Mouse (Mus musculus) megakaryocyte, embryonic 14.5 days (primary cell): ENCODE measurements around the gene Maco1. TPM values are rescaled to one million over a fixed set of nuclear protein-coding genes. Genes with fewer than 3 reads are reported as not detected.

ENCODE experiments used
- H3K27me3 ChIP-seq: replicated peaks from 2 replicates; pipeline ENCODE3; 2012; ENCODE audit warnings: inconsistent platforms
- H3K36me3 ChIP-seq: replicated peaks from 2 replicates; pipeline ENCODE3; 2012; ENCODE audit warnings: low read length, inconsistent platforms, mixed read lengths
- H3K4me1 ChIP-seq: 2 replicates; pipeline ENCODE4 v1.6.1; 2012; ENCODE audit warnings: inconsistent platforms
- H3K4me3 ChIP-seq: replicated peaks from 2 replicates; pipeline ENCODE3; 2012; ENCODE audit warnings: moderate library complexity, mild to moderate bottlenecking, inconsistent platforms
- H3K9me3 ChIP-seq: 2 replicates; pipeline ENCODE4 v1.6.1; 2012; ENCODE audit warnings: inconsistent platforms
- FLI1 ChIP-seq: IDR thresholded peaks from 2 replicates; pipeline ENCODE4 v1.6.1; 2012; ENCODE audit warnings: low read length, inconsistent platforms, mixed read lengths
- GATA1 ChIP-seq: IDR thresholded peaks from 3 replicates; pipeline ENCODE4 v1.6.1; 2012; ENCODE audit warnings: mixed read lengths, low read length, inconsistent platforms, borderline replicate concordance
- polyA plus RNA-seq: library from polyadenylated mRNA; stranded (reverse); fragments of >175 nt; gene quantifications from 2 replicates; pipeline ENCODE4 v1.2.3, GENCODE M21; 2012; ENCODE audit warnings: low replicate concordance; ENCODE audit not compliant: insufficient read depth

The Maco1 gene
- polyA plus RNA-seq, 1 experiment = 6.0 TPM

DNA sequence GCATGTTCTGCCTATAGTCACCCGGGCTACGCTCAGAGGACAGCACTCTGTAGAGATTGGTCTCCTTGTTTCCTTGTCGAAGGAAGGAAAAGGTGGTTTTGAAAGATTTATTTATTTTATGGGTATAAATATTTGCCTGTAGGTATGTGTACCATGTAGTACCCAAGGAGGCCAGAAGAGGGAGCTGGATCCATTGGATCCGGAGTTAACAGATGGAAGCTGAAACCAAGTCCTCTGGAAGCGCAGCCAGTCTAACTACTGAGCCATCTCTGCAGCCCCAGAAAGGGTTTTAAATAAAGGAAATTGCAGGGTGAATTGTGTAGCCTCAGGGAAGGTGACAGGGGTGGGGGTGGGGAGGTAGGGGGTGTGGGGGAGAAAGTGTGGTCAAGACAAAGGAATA, 68.4 kb downstream of the Maco1 start:
- TF ChIP-seq FLI1 = no peak
- no peak for TF ChIP-seq GATA1
- peaks cover 46% of the 10 kb centered on the region for H3K4me1 ChIP-seq
- no peaks in the 10 kb centered on the region for H3K36me3 ChIP-seq
- no peak overlapping the region for H3K4me3 ChIP-seq
- peaks cover 6% of the 10 kb centered on the region; the same call in 1 of the 2 replicates for H3K9me3 ChIP-seq
- H3K27me3 ChIP-seq = peaks cover 37% of the 10 kb centered on the region

DNA sequence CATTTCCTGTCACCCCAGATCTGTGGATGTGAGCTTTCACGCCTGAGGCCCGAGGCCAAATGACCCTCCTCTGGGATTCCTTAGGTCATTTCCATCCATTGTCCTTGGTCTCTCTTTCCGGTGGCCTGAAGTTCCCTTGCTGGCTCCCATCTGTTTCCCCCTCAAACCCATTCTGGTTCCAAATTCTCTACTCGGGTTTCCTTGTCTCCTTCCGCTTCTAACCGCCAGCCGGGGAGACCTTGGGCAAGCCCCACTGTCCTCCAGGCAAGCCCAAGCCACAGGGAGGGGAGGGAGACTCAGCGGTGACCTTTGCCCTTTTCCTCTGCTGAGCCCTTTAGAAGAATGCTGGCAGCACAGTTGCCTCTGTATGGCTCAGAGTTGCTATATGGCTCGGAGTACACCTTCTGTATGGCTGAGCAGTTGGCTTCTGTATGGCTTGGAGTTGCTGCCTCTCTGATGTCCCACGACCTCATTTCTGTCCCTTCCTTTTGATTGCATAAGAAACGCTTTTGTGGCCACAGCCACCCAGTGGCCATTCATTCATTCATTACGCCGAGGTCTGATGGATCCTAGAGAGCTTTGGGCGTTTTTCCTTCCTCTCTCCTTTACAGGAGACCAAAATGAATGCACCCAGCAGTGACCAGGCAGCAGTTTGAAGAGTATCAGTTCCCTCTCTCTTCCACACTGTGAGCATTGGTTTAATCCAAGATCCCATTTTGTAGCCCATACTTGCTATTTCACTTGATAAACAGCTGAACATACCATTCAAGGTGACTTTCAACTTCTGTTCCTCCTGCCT, 73.8 kb downstream of the Maco1 start:
- Histone ChIP-seq H3K4me3 (peak overlapping the region; percentile 44), H3K4me1 (peaks cover 58% of the 10 kb centered on the region), H3K36me3 (no peaks in the 10 kb centered on the region), H3K27me3 (peaks cover 20% of the 10 kb centered on the region), H3K9me3 (no peaks in the 10 kb centered on the region)
- TF ChIP-seq FLI1 (no peak), GATA1 (no peak)

DNA sequence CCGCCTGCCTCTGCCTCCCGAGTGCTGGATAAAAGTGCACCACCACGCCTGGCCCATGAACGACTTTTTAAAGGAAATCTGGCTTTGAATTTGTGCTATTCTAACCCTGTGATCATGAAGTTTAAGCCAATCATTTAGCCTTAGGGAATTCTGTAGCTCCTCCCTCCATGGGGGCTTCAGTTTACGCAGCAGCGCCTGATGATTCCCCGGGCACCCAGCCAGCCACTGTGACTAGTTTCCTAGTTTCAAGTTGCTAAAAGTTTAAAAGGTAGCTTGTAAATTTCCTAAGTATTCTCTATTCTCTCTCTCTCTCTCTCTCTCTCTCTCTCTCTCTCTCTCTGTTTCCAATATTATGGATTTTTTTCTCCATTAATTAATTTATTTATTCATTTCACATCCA, 76.9 kb downstream of the Maco1 start:
- Histone ChIP-seq H3K9me3 (no peaks in the 10 kb centered on the region), H3K4me1 (peaks cover 74% of the 10 kb centered on the region), H3K4me3 (no peak overlapping the region), H3K27me3 (peaks cover 9% of the 10 kb centered on the region), H3K36me3 (no peaks in the 10 kb centered on the region)
- TF ChIP-seq FLI1 (no peak), GATA1 (no peak)

GRCm38 (mm10) chr4:134775234-134775944, 77.8 kb downstream of the Maco1 start:
- H3K4me1 ChIP-seq = peaks cover 75% of the 10 kb centered on the region
- H3K4me3 ChIP-seq = no peak overlapping the region
- TF ChIP-seq FLI1 (no peak), GATA1 (no peak)
- H3K9me3 ChIP-seq = no peaks in the 10 kb centered on the region
- no peaks in the 10 kb centered on the region for H3K36me3 ChIP-seq
- H3K27me3 ChIP-seq = peaks cover 9% of the 10 kb centered on the region

DNA sequence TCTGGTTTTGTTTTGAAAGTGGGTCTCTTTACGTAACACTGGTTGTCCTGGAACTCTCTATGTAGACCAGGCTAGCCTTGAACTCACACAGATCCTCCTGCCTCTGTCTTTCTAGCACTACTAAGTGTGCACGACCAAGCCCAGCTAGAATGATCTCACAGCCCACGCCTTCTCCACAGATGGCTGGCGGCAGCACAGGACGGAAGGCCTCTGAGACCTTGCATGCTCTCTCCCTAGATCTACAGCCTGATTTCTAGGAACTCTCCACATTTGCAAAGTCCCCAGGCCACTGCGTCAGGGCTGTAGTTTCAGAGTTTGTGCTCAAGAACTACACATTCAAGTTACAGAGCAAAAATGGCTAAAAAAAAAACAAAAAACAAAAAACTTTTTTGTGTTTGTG, 79.0 kb downstream of the Maco1 start:
- Histone ChIP-seq H3K27me3 (peaks cover 7% of the 10 kb centered on the region), H3K4me3 (no peak overlapping the region), H3K4me1 (peaks cover 72% of the 10 kb centered on the region), H3K9me3 (no peaks in the 10 kb centered on the region), H3K36me3 (no peaks in the 10 kb centered on the region)
- TF ChIP-seq FLI1 = no peak
- TF ChIP-seq GATA1 = no peak

DNA sequence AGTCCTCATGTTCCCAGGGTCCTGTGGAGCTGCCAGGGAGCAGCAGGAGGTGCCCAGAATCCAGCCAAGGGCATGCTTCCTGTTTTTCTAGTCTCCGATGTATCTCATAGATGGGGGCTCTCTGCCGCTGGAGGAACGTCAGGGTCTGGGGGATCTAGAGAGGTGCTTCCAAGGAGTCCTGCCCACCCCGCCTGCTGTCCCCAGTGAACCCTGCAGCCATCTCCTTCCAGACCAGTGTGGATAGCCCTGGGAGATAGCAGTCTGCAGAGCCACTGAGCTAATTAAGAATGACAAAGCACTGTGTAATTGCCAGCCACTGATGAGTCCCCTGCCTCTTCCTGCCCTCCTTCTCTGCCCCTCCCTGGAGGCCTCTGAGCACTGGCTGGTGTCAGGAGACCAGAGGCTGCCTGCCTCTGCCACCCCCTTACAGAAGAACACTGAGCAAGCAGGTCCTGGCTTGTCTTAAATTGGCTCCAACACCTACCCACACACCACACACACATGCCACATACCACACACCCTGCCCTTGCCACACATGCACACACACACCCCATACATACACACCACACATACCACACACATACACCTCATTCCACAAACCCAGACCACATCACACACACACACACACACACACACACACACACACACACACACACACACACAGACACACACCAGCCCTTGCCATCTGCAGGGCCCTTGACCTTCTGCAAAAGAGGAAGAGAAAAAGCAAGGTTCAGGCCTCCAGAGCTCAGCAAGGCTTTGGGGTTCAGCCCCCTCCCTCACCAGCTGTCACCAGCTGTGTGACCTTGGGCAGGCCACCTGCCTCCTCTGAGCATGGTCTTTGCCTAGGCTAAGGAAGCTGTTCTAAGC, 80.1 kb downstream of the Maco1 start:
- H3K4me3 ChIP-seq = peak overlapping the region; percentile 87
- TF ChIP-seq GATA1 (no peak), FLI1 (no peak)
- H3K4me1 ChIP-seq = peaks cover 74% of the 10 kb centered on the region
- peaks cover 5% of the 10 kb centered on the region for H3K27me3 ChIP-seq
- H3K9me3 ChIP-seq = no peaks in the 10 kb centered on the region
- no peaks in the 10 kb centered on the region for H3K36me3 ChIP-seq

DNA sequence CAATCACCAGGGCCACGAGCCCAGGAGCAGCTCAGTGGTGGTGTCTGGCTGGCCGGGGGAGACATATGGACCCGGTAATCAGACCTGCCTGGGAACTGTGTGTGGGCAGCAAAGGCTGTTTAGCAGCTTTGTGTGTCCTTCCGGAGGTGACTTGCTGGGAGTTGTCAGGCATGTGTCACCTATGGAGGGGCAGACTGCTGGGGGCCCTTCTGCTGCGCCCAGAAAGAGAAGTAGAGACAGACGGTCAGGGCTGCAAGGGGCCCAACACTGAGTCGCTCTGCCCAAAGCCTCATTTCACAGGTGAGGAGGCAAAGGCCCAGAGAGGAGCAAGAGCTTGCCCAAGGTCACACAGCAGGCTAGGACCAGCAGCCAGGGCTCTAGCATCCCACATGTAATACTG, 83.3 kb downstream of the Maco1 start:
- peaks cover 4% of the 10 kb centered on the region for H3K36me3 ChIP-seq
- H3K4me3 ChIP-seq = no peak overlapping the region
- no peak for TF ChIP-seq GATA1
- no peak for TF ChIP-seq FLI1
- H3K9me3 ChIP-seq = no peaks in the 10 kb centered on the region
- peaks cover 77% of the 10 kb centered on the region for H3K4me1 ChIP-seq
- H3K27me3 ChIP-seq = no peaks in the 10 kb centered on the region

DNA sequence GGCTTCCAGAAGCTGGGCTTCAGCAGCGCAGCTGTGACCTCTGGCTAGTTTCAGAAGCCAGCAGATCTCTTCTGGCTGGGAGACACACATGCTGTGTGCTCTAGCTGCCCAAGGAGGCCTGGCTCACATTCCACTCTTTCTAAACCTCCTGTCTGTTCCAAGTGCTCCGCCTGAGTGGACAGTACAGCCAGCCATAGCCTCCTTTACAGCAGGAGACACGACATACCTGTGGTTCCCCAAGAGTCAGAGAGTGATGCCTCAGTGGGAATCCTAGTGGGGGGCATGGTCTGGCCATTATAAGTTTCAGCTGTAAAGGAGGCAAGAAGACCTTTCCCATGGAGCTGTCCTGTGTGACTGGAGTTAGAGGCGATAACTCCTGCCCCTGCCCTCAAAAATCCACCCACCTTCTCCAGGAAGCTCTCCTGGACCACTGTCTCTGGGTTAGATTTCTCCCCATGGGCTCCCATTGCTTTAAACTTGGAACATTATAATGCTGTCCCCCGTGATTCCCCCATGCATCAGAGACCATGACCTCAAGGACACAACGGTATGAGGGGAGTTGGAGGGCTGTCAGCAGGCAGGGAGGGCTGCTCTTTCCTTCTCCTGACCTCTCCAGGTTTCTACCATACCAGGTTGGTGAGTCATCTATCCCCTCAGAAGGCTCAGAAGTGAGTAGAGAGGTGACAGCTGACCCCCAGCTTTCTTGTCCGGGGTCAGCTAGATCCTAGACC, 83.9 kb downstream of the Maco1 start:
- Histone ChIP-seq H3K36me3 (peaks cover 6% of the 10 kb centered on the region), H3K27me3 (no peaks in the 10 kb centered on the region), H3K9me3 (no peaks in the 10 kb centered on the region), H3K4me1 (peaks cover 78% of the 10 kb centered on the region), H3K4me3 (peak overlapping the region; percentile 1)
- TF ChIP-seq GATA1 (no peak), FLI1 (no peak)

GRCm38 (mm10) chr4:134768226-134768888, 84.8 kb downstream of the Maco1 start:
- Histone ChIP-seq H3K4me3 (peak overlapping the region; percentile 98), H3K27me3 (no peaks in the 10 kb centered on the region), H3K4me1 (peaks cover 78% of the 10 kb centered on the region), H3K36me3 (peaks cover 10% of the 10 kb centered on the region), H3K9me3 (no peaks in the 10 kb centered on the region)
- TF ChIP-seq FLI1 = no peak
- no peak for TF ChIP-seq GATA1
